Mouse (Mus musculus) mouse embryonic stem cell (cell line): ENCODE measurements around the gene Htr1f.

ENCODE experiments used
- in situ Hi-C, 2 experiments: fragments of 300-500 bp; cut with MboI; formaldehyde crosslinking; loops; 1 replicate in 1 of 2; 3 replicates in 1 of 2; pipeline ENCODE4 v1.14.3; 2019 to 2020; ENCODE audit warnings: low sequenced_read_pairs in 2 of 2, low pct_unique_long_range_greater_than_20kb in 1 of 2, mixed read lengths in 1 of 2; ENCODE audit not compliant: unreplicated experiment in 1 of 2

The Htr1f gene

GRCm38 (mm10) chr16:64987049-64987448, 118.6 kb downstream of the Htr1f start:
- in situ Hi-C loops = no loop called here

- in situ Hi-C loops = no loop called here
Observed at GRCm38 (mm10) chr16:64974636-64975035, 131.0 kb downstream of the Htr1f start.

GRCm38 (mm10) chr16:64973533-64974305, 131.9 kb downstream of the Htr1f start:
- in situ Hi-C loops = no loop called here

GRCm38 (mm10) chr16:64961690-64962089, 144.0 kb downstream of the Htr1f start:
- in situ Hi-C loops = no loop called here

- in situ Hi-C loops = no loop called here
Observed at GRCm38 (mm10) chr16:64941646-64942195, 163.9 kb downstream of the Htr1f start.

GRCm38 (mm10) chr16:64934793-64935192, 170.9 kb downstream of the Htr1f start:
- in situ Hi-C loops = no loop called here

- in situ Hi-C loops = no loop called here
Observed at GRCm38 (mm10) chr16:64934011-64934410, 171.6 kb downstream of the Htr1f start.

- in situ Hi-C loops = loop anchor here in 1 of 2 experiments (25.0 kb wide), 1 partner anchor 614 kb away; no protein-coding TSS in a partner anchor
Observed at GRCm38 (mm10) chr16:64923500-64923899, 182.2 kb downstream of the Htr1f start.

- in situ Hi-C loops = loop anchor here in 1 of 2 experiments (25.0 kb wide), 1 partner anchor 629 kb away; no protein-coding TSS in a partner anchor
Observed at GRCm38 (mm10) chr16:64908747-64909146, 196.9 kb downstream of the Htr1f start.

- in situ Hi-C loops = loop anchor here in 1 of 2 experiments (25.0 kb wide), 1 partner anchor 630 kb away; no protein-coding TSS in a partner anchor
Observed at GRCm38 (mm10) chr16:64907112-64907511, 198.5 kb downstream of the Htr1f start.

- in situ Hi-C loops = loop anchor here in 1 of 2 experiments (25.0 kb wide), 1 partner anchor 634 kb away; no protein-coding TSS in a partner anchor
Observed at GRCm38 (mm10) chr16:64903328-64903727, 202.3 kb downstream of the Htr1f start.

GRCm38 (mm10) chr16:64899084-64899483, 206.6 kb downstream of the Htr1f start:
- in situ Hi-C loops = no loop called here

GRCm38 (mm10) chr16:64889496-64889895, 216.2 kb downstream of the Htr1f start:
- in situ Hi-C loops = loop anchor here (10.0 kb wide), 1 partner anchor 125 kb away; no protein-coding TSS in a partner anchor

GRCm38 (mm10) chr16:64885547-64885946, 220.1 kb downstream of the Htr1f start:
- in situ Hi-C loops = loop anchor here (10.0 kb wide), 1 partner anchor 121 kb away; no protein-coding TSS in a partner anchor

GRCm38 (mm10) chr16:64885142-64885541, 220.5 kb downstream of the Htr1f start:
- in situ Hi-C loops = loop anchor here (10.0 kb wide), 1 partner anchor 120 kb away; no protein-coding TSS in a partner anchor

GRCm38 (mm10) chr16:64884420-64884838, 221.2 kb downstream of the Htr1f start:
- in situ Hi-C loops = loop anchor here (10.0 kb wide), 1 partner anchor 120 kb away; no protein-coding TSS in a partner anchor

GRCm38 (mm10) chr16:64883896-64884295, 221.8 kb downstream of the Htr1f start:
- in situ Hi-C loops = loop anchor here (10.0 kb wide), 1 partner anchor 119 kb away; no protein-coding TSS in a partner anchor

GRCm38 (mm10) chr16:64881442-64881841, 224.2 kb downstream of the Htr1f start:
- in situ Hi-C loops = loop anchor here (10.0 kb wide), 1 partner anchor 117 kb away; no protein-coding TSS in a partner anchor

- in situ Hi-C loops = loop anchor here (10.0 kb wide), 1 partner anchor 116 kb away; no protein-coding TSS in a partner anchor
Observed at GRCm38 (mm10) chr16:64880986-64881385, 224.7 kb downstream of the Htr1f start.
